12 mouse cellular contexts compared by ENCODE assay signal in genomic region chr19:23511303-23511702, GRCm38 (mm10).
DNase-seq lines count a peak whose midpoint lies in the region; ATAC-seq and TF ChIP-seq lines count a peak whose summit lies in the region.
"Had no signal": no experiment of that assay in that cellular context is flagged by ENCODE, and none has a peak within 500 bp of the region (broad histone marks: within the 10 kb centered on the region; RNA-seq: fewer than 3 reads in every experiment).

No protein-coding gene starts in this region.

- no peaks in the 10 kb centered on the region for H3K27me3 ChIP-seq in kidney, postnatal 0 days (ENCODE audit: insufficient read depth, low read length)
- no peaks in the 10 kb centered on the region for H3K27me3 ChIP-seq in kidney, embryonic 16.5 days (ENCODE audit: insufficient read depth, low read length)
- H3K27me3 ChIP-seq: forebrain, embryonic 15.5 days; limb, embryonic 13.5 days; midbrain, embryonic 13.5 days had no signal

- ATAC-seq in kidney, postnatal 0 days (replicated peaks; ENCODE audit: low FRiP score, low read depth), result no peak
- ATAC-seq in kidney, embryonic 16.5 days (ENCODE audit: low FRiP score, low TSS enrichment), result no peak
- ATAC-seq: forebrain, embryonic 15.5 days; midbrain, embryonic 13.5 days had no signal

- H3K4me2 ChIP-seq in kidney, postnatal 0 days (ENCODE audit: low read length), result no peak overlapping the region
- H3K4me2 ChIP-seq in kidney, embryonic 16.5 days (replicated peaks; ENCODE audit: low read depth, low read length), result no peak overlapping the region
- H3K4me2 ChIP-seq: forebrain, embryonic 15.5 days; limb, embryonic 13.5 days; midbrain, embryonic 13.5 days had no signal

- 52% methylated on average over 2 of the region's 2 CpGs for WGBS in kidney, postnatal 0 days
- 57% methylated on average over 2 of the region's 2 CpGs for WGBS in kidney, embryonic 16.5 days

- H3K36me3 ChIP-seq in kidney, postnatal 0 days (ENCODE audit: insufficient read depth, low read length), result no peaks in the 10 kb centered on the region
- H3K36me3 ChIP-seq in kidney, embryonic 16.5 days (ENCODE audit: insufficient read depth, low read length), result no peaks in the 10 kb centered on the region
- H3K36me3 ChIP-seq: forebrain, embryonic 15.5 days; limb, embryonic 13.5 days; midbrain, embryonic 13.5 days had no signal

- no peaks in the 10 kb centered on the region; the same call in 1 of the 2 replicates for H3K4me1 ChIP-seq in kidney, postnatal 0 days (replicated peaks; ENCODE audit: insufficient read depth, low read length)
- H3K4me1 ChIP-seq in kidney, embryonic 16.5 days (ENCODE audit: insufficient read depth, low read length), result peaks cover 8% of the 10 kb centered on the region; the same call in 1 of the 2 replicates

- no peak overlapping the region for H3K4me3 ChIP-seq in kidney, postnatal 0 days (replicated peaks; ENCODE audit: low read depth, low read length)
- no peak overlapping the region for H3K4me3 ChIP-seq in kidney, embryonic 16.5 days (ENCODE audit: low read length)
- H3K4me3 ChIP-seq: forebrain, embryonic 15.5 days; limb, embryonic 13.5 days; midbrain, embryonic 13.5 days had no signal

- no peak overlapping the region for H3K9ac ChIP-seq in kidney, postnatal 0 days (ENCODE audit: low read depth, low read length)
- H3K9ac ChIP-seq in kidney, embryonic 16.5 days (replicated peaks; ENCODE audit: low read length), result no peak overlapping the region
- H3K9ac ChIP-seq: forebrain, embryonic 15.5 days; limb, embryonic 13.5 days; midbrain, embryonic 13.5 days had no signal

- peak; percentile 10 for DNase-seq in adrenal gland, postnatal 10 days
- DNase-seq in adrenal gland, adult 2 months, result no peak
- no peak for DNase-seq in kidney, postnatal 0 days (ENCODE audit: low spot score)
- DNase-seq in ES-CJ7 (ENCODE audit: low read depth, low spot score), result peak; percentile 58
- peak; percentile 28 for DNase-seq in lung, postnatal 14 days
- DNase-seq in kidney, adult 11 months, result no peak
- no peak for DNase-seq in spleen, postnatal 36 days (ENCODE audit: low spot score in 2 of 2)
- DNase-seq: cerebellum, adult 9-11 months had no signal

- no peaks in the 10 kb centered on the region for H3K9me3 ChIP-seq in kidney, postnatal 0 days (replicated peaks; ENCODE audit: low read length)
- H3K9me3 ChIP-seq in kidney, embryonic 16.5 days (ENCODE audit: low read length), result no peaks in the 10 kb centered on the region
- H3K9me3 ChIP-seq: forebrain, embryonic 15.5 days; limb, embryonic 13.5 days; midbrain, embryonic 13.5 days had no signal

- H3K27ac ChIP-seq in kidney, postnatal 0 days, result no peak overlapping the region
- no peak overlapping the region for H3K27ac ChIP-seq in kidney, embryonic 16.5 days (ENCODE audit: low read length)
- H3K27ac ChIP-seq: forebrain, embryonic 15.5 days; limb, embryonic 13.5 days; midbrain, embryonic 13.5 days had no signal

- TF ChIP-seq CTCF in kidney, postnatal 0 days (IDR thresholded peaks at IDR 0.05; ENCODE audit: low read depth), result peak; percentile 54

Comparison
In these comparisons a context has a peak if more than half of its experiments do, and no peak if none do; other contexts are left out.
1. DNase-seq: peak in adrenal gland, postnatal 10 days (single experiment), ES-CJ7 (single experiment) and lung, postnatal 14 days (single experiment); none in adrenal gland, adult 2 months (single experiment), kidney, postnatal 0 days (single experiment), kidney, adult 11 months (single experiment) and spleen, postnatal 36 days (0 of 2).